Mouse (Mus musculus) heart, postnatal 0 days (tissue): ENCODE data around the gene Trpm4. TPM values are rescaled to one million over a fixed set of nuclear protein-coding genes. Genes with fewer than 3 reads are reported as not detected.

Source experiments
- ATAC-seq: fragments of 200-750 bp; cut with Nextera tagmentation; 2 replicates; pipeline ENCODE4 v1.8.0; 2017; ENCODE audit warnings: low read depth, moderate number of reproducible peaks, moderate library complexity; ENCODE audit not compliant: insufficient read depth
- DNase-seq: peaks from one replicate; pipeline ENCODE4 v3.0.0-alpha.2; 2016; ENCODE audit warnings: low spot score
- H3K27ac ChIP-seq: fragments of 300-500 bp; sonication (generic); 2 replicates; pipeline ENCODE4 v1.5.1; 2014; ENCODE audit warnings: low read depth, mild to moderate bottlenecking
- H3K27me3 ChIP-seq: fragments of 300-500 bp; sonication (generic); 2 replicates; pipeline ENCODE4 v1.6.1; 2014; ENCODE audit warnings: low read length, mixed read lengths; ENCODE audit not compliant: control insufficient read depth, insufficient read depth
- H3K36me3 ChIP-seq: fragments of 300-500 bp; sonication (generic); replicated peaks from 2 replicates; pipeline ENCODE4 v1.6.1; 2014; ENCODE audit warnings: low read length, mixed read lengths; ENCODE audit not compliant: control insufficient read depth, insufficient read depth
- H3K4me1 ChIP-seq: fragments of 300-500 bp; sonication (generic); 2 replicates; pipeline ENCODE4 v1.6.1; 2014; ENCODE audit warnings: antibody characterized with exemption; ENCODE audit not compliant: control insufficient read depth, insufficient read depth
- H3K4me2 ChIP-seq: fragments of 300-500 bp; sonication (generic); 2 replicates; pipeline ENCODE4 v1.6.1; 2014; ENCODE audit warnings: low read depth, mild to moderate bottlenecking, low read length, moderate library complexity
- H3K4me3 ChIP-seq: fragments of 300-500 bp; sonication (generic); 2 replicates; pipeline ENCODE4 v1.5.1; 2014; ENCODE audit warnings: low read depth, low read length
- H3K9ac ChIP-seq: fragments of 300-500 bp; sonication (generic); replicated peaks from 2 replicates; pipeline ENCODE4 v1.6.1; 2014; ENCODE audit warnings: low read depth, low read length, mixed read lengths
- H3K9me3 ChIP-seq: fragments of 300-500 bp; sonication (generic); replicated peaks from 2 replicates; pipeline ENCODE4 v1.6.1; 2016; ENCODE audit warnings: low read length; ENCODE audit not compliant: control insufficient read depth
- CTCF ChIP-seq: IDR thresholded peaks from 2 replicates; pipeline ENCODE4 v1.5.1; 2016; ENCODE audit warnings: antibody characterized with exemption, control low read depth, low read depth
- EP300 ChIP-seq: IDR thresholded peaks from 2 replicates; pipeline ENCODE4 v1.6.1; 2016; ENCODE audit warnings: antibody characterized with exemption, low read depth
- WGBS: fragments of 180-500 bp; shearing (Covaris S2); extraction: QIAGEN DNeasy Blood & Tissue Kit; methylation state at CpG from one replicate; pipeline ENCODE4 v1.1.7; 2014; 5-methylcytosine and 5-hydroxymethylcytosine counted together
- polyA plus RNA-seq: library from polyadenylated mRNA; unstranded; fragments of >200 nt; fragmentation: Nextera tagmentation; extraction: Ambion mirVana; gene quantifications from 2 replicates; pipeline ENCODE4 v1.2.1, GENCODE M21; 2015
- total RNA-seq: library from RNA; depleted of rRNA; stranded (reverse); fragments of >200 nt; gene quantifications from 2 replicates; pipeline ENCODE4 v1.2.3, GENCODE M21; 2014; ENCODE audit warnings: low replicate concordance

Gene Trpm4
- total and polyA plus RNA-seq, 2 experiments from 2014 or later: 14.2 to 44.0 TPM

DNA sequence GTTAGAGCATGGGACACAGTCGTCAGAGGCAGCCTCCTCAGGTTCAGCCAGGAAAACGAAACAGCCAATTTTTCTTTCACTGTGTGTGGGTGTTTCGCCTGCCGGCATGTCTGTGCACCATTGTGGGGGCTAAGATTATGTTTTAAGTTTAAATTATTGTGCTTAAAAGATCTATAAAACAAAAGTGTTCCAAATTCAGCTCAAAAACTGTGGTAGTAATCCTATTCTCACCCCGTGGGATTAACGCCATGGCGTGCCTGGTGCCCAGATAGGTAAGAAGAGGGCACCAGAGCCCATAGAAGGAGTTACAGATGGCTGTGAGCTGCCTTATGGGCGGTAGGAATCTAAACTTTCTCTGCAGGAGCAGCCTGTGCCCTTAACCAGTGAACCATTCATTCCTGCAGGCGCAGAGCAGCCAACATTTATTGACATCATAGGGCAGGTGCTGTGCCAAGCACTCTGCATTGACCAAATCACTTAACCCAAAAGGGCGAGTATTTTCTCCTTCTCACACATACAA is 18.3 kb downstream of the Trpm4 start:
- Histone ChIP-seq H3K4me2 (no peak overlapping the region), H3K4me3 (no peak overlapping the region), H3K9me3 (no peaks in the 10 kb centered on the region), H3K4me1 (0 out of 2 replicates have a peak, but pooled peaks cover 4% of the 10 kb centered on the region), H3K9ac (no peak overlapping the region), H3K27me3 (no peaks in the 10 kb centered on the region), H3K36me3 (peaks cover 43% of the 10 kb centered on the region), H3K27ac (no peak overlapping the region)
- TF ChIP-seq CTCF (no peak), EP300 (no peak)
- DNase-seq (no peak), ATAC-seq (no peak)
- 84% methylated on average over 10 of the region's 10 CpGs for WGBS

DNA sequence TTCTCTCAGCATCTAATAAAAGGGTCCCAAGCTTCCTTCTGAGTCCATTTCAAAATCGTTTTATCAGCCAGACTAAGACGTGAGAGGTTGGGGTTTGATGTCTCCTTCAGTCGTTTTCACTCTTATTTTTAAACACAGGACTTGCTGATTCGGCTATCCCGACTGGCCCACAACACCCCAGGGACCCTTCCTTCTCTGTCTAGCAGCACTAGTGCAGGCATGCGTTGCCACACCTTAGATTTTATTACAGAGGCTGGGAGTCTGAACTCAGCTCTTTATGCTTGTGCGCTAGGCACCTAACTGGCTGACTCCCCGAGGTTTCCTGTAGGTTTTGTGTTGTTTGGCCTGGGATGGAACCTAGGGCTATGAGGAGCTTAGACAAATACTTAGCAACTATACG is 20.1 kb downstream of the Trpm4 start:
- no peak for ATAC-seq
- no peak for TF ChIP-seq CTCF
- no peak for TF ChIP-seq EP300
- H3K4me2 ChIP-seq: no peak overlapping the region
- 39% methylated on average over 9 of the region's 9 CpGs for WGBS
- H3K27ac ChIP-seq: no peak overlapping the region
- H3K36me3 ChIP-seq: peaks cover 38% of the 10 kb centered on the region
- no peaks in the 10 kb centered on the region for H3K27me3 ChIP-seq
- no peak overlapping the region for H3K9ac ChIP-seq
- no peak overlapping the region for H3K4me3 ChIP-seq
- H3K9me3 ChIP-seq: no peaks in the 10 kb centered on the region
- 0 out of 2 replicates have a peak, but pooled peaks cover 4% of the 10 kb centered on the region for H3K4me1 ChIP-seq
- DNase-seq: no peak

DNA sequence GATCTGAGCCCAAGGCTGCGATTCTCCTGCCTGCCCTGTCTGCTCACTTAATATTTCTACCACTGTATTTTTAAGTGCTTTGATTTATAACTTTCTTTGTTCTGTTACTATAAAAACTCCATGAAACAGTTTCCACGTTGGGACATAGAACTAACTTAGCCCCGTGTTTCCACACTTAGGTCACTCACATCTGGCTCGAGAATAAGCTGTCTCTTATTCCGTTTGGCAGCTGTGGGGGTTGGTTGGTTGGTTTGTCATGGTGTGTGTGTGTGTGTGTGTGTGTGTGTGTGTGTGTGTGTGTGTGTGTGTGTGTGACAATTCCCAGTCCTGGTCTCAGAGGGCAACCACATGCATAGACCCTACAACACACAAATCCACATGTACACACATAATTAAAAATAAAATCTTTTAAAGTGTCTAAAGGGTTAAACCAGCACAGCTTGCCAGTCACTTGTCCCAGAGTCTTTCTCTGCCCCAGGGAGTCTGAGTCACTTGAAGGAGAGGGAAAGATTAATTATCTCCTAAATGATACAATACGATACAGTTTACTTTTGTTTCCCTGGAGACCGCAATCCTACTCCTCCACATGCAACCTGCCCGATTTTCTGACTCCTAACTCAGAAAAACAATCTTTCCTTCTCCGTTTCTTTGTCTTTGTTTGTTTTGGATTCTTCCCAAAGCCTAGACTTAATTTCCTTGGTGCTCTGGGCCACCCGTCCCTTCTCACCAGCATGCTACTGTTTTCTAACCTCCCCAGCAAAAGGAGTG is 20.7 kb downstream of the Trpm4 start:
- no peak for ATAC-seq
- no peak overlapping the region for H3K9ac ChIP-seq
- H3K36me3 ChIP-seq: peaks cover 38% of the 10 kb centered on the region

DNA sequence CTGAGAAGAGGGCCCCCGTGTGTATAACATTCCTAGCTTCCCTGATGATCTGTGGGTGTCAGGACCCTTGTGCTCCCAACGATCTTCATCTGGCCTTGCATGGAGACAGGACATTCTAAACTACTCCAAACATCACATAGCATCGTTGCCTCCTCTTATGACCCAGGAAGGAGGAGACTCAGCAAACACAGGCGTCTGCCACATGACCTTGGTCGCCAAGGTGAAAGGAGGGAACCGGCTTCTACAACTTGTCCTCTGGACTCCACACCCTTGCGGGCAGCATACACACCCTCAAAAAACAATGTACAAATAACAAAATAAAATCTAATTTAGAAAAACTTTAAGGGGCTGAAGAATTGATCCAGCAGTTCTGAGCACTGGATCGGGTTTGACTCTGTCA is 21.6 kb downstream of the Trpm4 start:
- peaks cover 40% of the 10 kb centered on the region for H3K36me3 ChIP-seq

More for the DNA sequence above, 20.7 kb downstream of the Trpm4 start:
- WGBS: 34% methylated on average over 10 of the region's 10 CpGs
- Histone ChIP-seq H3K27me3 (no peaks in the 10 kb centered on the region), H3K27ac (no peak overlapping the region), H3K4me2 (no peak overlapping the region), H3K4me1 (0 out of 2 replicates have a peak, but pooled peaks cover 4% of the 10 kb centered on the region), H3K4me3 (no peak overlapping the region), H3K9me3 (no peaks in the 10 kb centered on the region)
- no peak for TF ChIP-seq EP300
- TF ChIP-seq CTCF: no peak
- no peak for DNase-seq

DNA sequence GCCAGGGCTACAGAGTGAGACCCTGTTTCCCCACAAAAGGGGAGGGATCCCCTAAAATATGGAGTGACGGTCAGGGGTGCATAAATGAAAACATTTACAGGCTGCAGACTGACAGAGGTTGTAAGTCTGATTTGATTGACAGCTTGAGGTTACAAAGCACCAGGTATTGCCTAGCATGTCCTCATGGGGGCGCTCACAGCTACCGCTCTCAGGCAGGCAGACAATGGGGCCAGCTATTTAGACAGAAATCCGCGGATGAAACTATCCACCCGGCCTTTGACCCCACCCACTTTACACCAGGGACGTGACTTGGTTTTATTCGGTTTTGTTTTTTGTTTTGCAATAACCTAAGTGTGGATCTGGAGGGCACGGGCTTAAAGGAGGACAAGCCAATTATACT is 24.1 kb downstream of the Trpm4 start:
- no peak overlapping the region for H3K9ac ChIP-seq
- peaks cover 46% of the 10 kb centered on the region for H3K36me3 ChIP-seq
- DNase-seq (peak; percentile 74), ATAC-seq (no peak)
- H3K27me3 ChIP-seq: no peaks in the 10 kb centered on the region
- no peak overlapping the region for H3K4me2 ChIP-seq
- H3K9me3 ChIP-seq: no peaks in the 10 kb centered on the region
- 0 out of 2 replicates have a peak, but pooled peaks cover 4% of the 10 kb centered on the region for H3K4me1 ChIP-seq
- no peak overlapping the region for H3K4me3 ChIP-seq
- WGBS: 17% methylated on average over 9 of the region's 9 CpGs
- TF ChIP-seq CTCF (peak; percentile 75), EP300 (no peak)
- H3K27ac ChIP-seq: no peak overlapping the region

More for the DNA sequence above, 21.6 kb downstream of the Trpm4 start:
- DNase-seq (no peak), ATAC-seq (peak; percentile 51; the same call in 1 of the 2 replicates)
- H3K9ac ChIP-seq: no peak overlapping the region
- H3K4me3 ChIP-seq: no peak overlapping the region
- H3K27me3 ChIP-seq: no peaks in the 10 kb centered on the region
- H3K27ac ChIP-seq: no peak overlapping the region
- H3K4me1 ChIP-seq: 0 out of 2 replicates have a peak, but pooled peaks cover 4% of the 10 kb centered on the region
- WGBS: 46% methylated on average over 8 of the region's 8 CpGs
- no peaks in the 10 kb centered on the region for H3K9me3 ChIP-seq
- H3K4me2 ChIP-seq: no peak overlapping the region
- TF ChIP-seq CTCF (no peak), EP300 (no peak)
